Mouse (Mus musculus): ENCODE data around the gene P2rx6. TPM values are rescaled to one million over a fixed set of nuclear protein-coding genes. Genes with fewer than 3 reads are reported as not detected.
A peak's percentile ranks its signal among the peaks of the same experiment; 100 is the strongest.

P2rx6 gene
- polyA plus RNA-seq, 1 experiment from 2014 or later: 2.1 TPM

DNA sequence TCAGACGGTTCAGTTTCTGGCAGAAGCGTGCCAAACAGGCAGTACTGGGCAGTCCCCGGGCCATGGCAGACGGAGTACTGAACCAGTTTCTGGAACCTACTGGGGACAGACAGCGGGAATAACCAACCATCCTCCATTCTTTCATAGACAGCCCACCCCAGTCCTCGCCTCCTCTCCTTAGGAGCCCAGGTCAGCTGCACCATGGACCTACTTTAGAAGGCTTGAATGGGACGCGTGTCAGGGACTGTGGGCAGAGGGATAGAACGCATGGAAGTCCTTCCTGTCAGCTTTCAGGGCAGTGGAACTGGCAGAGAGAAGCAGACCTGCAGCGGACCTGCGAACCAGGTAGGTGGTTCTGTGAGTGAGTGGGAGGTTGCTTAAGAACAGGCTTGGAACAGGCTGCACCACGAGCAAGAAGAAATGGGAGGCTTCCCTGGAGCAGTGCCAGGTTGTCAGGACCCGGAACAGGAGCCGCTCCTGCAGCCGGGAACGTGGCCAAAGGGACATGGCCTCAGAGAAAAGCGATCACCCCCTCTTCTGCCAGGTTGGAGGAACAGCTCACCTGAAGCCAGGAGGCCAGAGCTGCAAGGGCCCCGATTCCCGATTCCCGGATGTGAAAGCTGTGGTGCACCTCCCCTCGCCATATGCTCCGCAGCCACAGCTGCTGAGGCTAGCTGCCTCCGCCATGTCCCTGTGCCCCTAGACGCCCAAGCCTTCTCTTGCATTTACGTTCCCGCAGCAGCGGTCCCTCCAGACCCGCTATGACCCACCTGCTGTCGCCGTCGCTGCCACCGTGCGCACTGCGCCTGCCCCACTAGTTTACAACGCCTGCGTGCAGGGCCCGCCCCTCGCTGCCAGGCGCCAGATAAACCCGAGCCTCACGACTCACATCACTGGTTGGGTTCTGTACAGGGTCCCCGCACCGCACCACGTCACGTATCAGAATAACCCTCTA is 14.5 kb downstream of the P2rx6 start:
- 13% methylated on average over 45 of the region's 45 CpGs for WGBS
- peak overlapping the region; percentile 51 for H3K27ac ChIP-seq (ENCODE audit: low read length)
- peak; percentile 79 for ATAC-seq (ENCODE audit: insufficient read depth, low FRiP score)
- H3K36me3 ChIP-seq (ENCODE audit: control insufficient read depth, insufficient read depth, low read length): no peaks in the 10 kb centered on the region
- H3K4me2 ChIP-seq (ENCODE audit: low read depth, low read length): peak overlapping the region; percentile 88
- H3K27me3 ChIP-seq (ENCODE audit: control insufficient read depth, insufficient read depth, low read length): no peaks in the 10 kb centered on the region
- H3K4me3 ChIP-seq (replicated peaks; ENCODE audit: low read length): peak overlapping the region; percentile 66
- H3K4me1 ChIP-seq (ENCODE audit: control insufficient read depth, insufficient read depth, low read length): peaks cover 11% of the 10 kb centered on the region
- peak overlapping the region; percentile 79 for H3K9ac ChIP-seq (ENCODE audit: low read length)
- H3K9me3 ChIP-seq (replicated peaks; ENCODE audit: control insufficient read depth, low read length): no peaks in the 10 kb centered on the region

DNA sequence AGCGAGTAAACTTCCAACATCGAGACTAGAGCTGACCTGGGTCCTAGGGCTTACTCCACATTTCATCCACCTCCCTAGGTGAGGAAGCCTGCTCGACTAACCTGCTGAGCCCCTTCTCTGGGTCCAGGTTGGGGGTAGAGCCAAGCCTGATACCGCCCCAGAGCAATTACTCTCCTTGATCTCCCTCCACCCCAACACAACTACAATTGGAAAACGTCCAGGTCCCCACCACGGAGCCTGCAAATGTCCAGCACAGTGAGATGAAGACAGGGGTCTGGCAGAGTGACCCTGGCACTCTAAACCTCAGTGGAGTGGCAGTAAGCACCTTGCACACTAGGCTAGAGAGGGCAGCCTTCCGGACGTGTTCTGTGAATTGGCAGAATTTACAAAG is 15.1 kb downstream of the P2rx6 start:
- Histone ChIP-seq H3K36me3 (ENCODE audit: control insufficient read depth, insufficient read depth, low read length) (no peaks in the 10 kb centered on the region), H3K4me2 (ENCODE audit: low read depth, low read length) (peak overlapping the region; percentile 88), H3K4me3 (replicated peaks; ENCODE audit: low read length) (peak overlapping the region; percentile 66), H3K27ac (ENCODE audit: low read length) (0 out of 2 replicates have a peak overlapping the region, but pooled peaks have one; percentile 51), H3K27me3 (ENCODE audit: control insufficient read depth, insufficient read depth, low read length) (no peaks in the 10 kb centered on the region), H3K4me1 (ENCODE audit: control insufficient read depth, insufficient read depth, low read length) (peaks cover 11% of the 10 kb centered on the region), H3K9me3 (replicated peaks; ENCODE audit: control insufficient read depth, low read length) (no peaks in the 10 kb centered on the region), H3K9ac (ENCODE audit: low read length) (peak overlapping the region; percentile 79)
- no peak for ATAC-seq (ENCODE audit: insufficient read depth, low FRiP score)
- 21% methylated on average over 8 of the region's 8 CpGs for WGBS

DNA sequence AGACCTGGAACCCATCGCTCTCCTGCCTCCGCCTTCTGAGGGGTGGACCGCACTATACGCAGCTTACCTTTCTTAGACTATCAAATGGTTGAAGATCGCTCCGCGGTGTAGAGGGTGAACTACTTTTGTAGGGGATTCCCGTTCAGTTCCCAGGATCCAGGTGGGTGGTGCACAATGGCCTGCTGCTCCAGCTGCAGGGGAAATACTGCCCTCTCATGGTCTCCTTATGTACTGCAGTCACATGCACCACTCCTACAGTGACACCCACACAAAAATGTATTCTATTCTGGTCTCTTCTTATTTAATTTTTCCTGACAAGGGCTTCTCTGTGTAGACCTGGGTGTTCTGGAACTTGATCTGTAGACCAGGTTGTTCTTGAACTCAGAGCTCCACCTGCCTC is 21.4 kb downstream of the P2rx6 start, which contains the start of gene Slc7a4:
TSS of gene Slc7a4 (minus strand) at position 151 of the 400 bp plus-strand sequence.
- H3K27me3 ChIP-seq (ENCODE audit: control insufficient read depth, insufficient read depth, low read length): no peaks in the 10 kb centered on the region
- WGBS: 26% methylated on average over 8 of the region's 8 CpGs
- no peaks in the 10 kb centered on the region for H3K4me1 ChIP-seq (ENCODE audit: control insufficient read depth, insufficient read depth, low read length)
- ATAC-seq (ENCODE audit: insufficient read depth, low FRiP score): no peak
- no peaks in the 10 kb centered on the region for H3K9me3 ChIP-seq (replicated peaks; ENCODE audit: control insufficient read depth, low read length)
- H3K4me3 ChIP-seq (replicated peaks; ENCODE audit: low read length): no peak within 1 kb of the TSS
- H3K4me2 ChIP-seq (ENCODE audit: low read depth, low read length): no peak within 1 kb of the TSS
- no peak within 1 kb of the TSS for H3K9ac ChIP-seq (ENCODE audit: low read length)
- no peak within 1 kb of the TSS for H3K27ac ChIP-seq (ENCODE audit: low read length)
- H3K36me3 ChIP-seq (ENCODE audit: control insufficient read depth, insufficient read depth, low read length): no peaks in the 10 kb centered on the region

DNA sequence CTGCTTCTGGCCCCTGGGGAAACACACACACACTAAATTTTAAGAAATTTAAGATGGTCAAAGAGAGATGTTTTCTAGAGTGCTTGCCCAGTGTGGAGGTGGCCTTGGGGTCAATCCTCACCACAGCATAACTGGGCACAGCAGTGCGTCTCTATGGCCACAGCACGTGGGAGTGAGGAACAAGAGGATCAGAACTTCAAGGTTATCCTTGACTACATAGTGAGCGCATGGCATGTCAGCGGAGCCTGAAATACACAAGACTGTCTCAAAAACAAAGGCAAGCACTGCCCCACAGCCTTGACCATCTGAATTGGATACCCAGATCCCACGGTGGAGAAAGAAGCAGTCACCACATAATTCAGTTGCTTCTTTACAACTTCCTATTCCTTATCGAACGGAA is 22.9 kb downstream of the P2rx6 start:
- no peak overlapping the region for H3K9ac ChIP-seq (ENCODE audit: low read length)
- no peaks in the 10 kb centered on the region for H3K27me3 ChIP-seq (ENCODE audit: control insufficient read depth, insufficient read depth, low read length)
- ATAC-seq (ENCODE audit: insufficient read depth, low FRiP score): no peak
- no peaks in the 10 kb centered on the region for H3K36me3 ChIP-seq (ENCODE audit: control insufficient read depth, insufficient read depth, low read length)
- WGBS: 87% methylated on average over 7 of the region's 7 CpGs
- no peak overlapping the region for H3K4me2 ChIP-seq (ENCODE audit: low read depth, low read length)
- H3K4me1 ChIP-seq (ENCODE audit: control insufficient read depth, insufficient read depth, low read length): no peaks in the 10 kb centered on the region
- no peaks in the 10 kb centered on the region for H3K9me3 ChIP-seq (replicated peaks; ENCODE audit: control insufficient read depth, low read length)
- H3K27ac ChIP-seq (ENCODE audit: low read length): no peak overlapping the region
- no peak overlapping the region for H3K4me3 ChIP-seq (replicated peaks; ENCODE audit: low read length)

DNA sequence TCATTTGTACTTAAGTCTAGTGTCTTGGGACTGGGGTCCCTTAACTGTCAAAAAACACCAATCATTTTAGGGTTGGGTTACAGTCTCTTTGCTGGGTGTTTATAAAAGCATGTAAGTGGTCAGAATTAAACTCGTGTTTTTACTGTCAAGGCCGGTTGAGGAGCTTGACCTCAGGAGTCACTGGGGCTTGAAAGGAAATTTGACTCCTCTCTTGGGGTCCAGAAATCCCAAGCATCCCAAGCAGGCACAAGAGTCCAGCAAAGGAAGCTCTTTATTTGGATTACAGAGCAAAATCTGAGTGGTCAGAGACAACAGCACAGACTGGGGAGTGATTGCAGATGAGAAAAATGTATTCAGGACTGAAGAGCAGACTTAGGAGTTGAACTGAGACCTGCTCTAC is 29.0 kb downstream of the P2rx6 start:
- H3K4me2 ChIP-seq (ENCODE audit: low read depth, low read length): no peak overlapping the region
- no peak overlapping the region for H3K9ac ChIP-seq (ENCODE audit: low read length)
- H3K4me1 ChIP-seq (ENCODE audit: control insufficient read depth, insufficient read depth, low read length): no peaks in the 10 kb centered on the region
- no peak for ATAC-seq (ENCODE audit: insufficient read depth, low FRiP score)
- no peaks in the 10 kb centered on the region for H3K27me3 ChIP-seq (ENCODE audit: control insufficient read depth, insufficient read depth, low read length)
- 23% methylated on average over 2 of the region's 2 CpGs for WGBS
- H3K9me3 ChIP-seq (replicated peaks; ENCODE audit: control insufficient read depth, low read length): no peaks in the 10 kb centered on the region
- H3K36me3 ChIP-seq (ENCODE audit: control insufficient read depth, insufficient read depth, low read length): no peaks in the 10 kb centered on the region
- no peak overlapping the region for H3K4me3 ChIP-seq (replicated peaks; ENCODE audit: low read length)
- no peak overlapping the region for H3K27ac ChIP-seq (ENCODE audit: low read length)

DNA sequence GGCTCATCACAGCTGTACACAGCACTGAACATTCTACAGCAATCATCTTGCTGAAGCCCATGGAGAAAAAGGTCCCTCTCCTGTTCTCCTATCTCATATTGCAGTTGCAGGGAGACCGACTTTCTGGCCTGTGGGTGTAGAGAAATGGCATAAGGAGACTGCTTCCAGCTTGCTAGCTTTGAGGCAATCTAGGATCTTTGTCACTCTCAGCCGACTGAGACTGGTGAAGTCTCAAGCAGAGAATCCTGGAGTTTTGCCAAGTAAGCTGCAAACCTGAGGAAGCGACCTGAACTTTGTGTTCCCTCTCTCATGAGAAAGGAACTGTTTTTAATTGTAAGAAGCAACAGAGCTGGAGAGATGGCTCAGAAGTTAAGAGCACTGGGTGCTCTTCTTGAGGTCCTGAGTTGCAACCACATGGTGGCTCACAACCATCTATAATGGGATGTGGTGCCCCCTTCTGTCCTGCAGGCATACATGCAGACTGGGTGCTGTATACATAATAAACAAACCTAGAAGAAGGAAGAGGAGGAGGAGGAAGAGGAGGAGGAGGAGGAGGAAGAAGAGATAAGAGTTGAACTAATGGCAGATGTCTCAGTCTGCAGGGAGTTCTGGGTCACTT is 39.4 kb downstream of the P2rx6 start:
- WGBS: 54% methylated on average over 3 of the region's 3 CpGs
- ATAC-seq (ENCODE audit: insufficient read depth, low FRiP score): no peak

DNA sequence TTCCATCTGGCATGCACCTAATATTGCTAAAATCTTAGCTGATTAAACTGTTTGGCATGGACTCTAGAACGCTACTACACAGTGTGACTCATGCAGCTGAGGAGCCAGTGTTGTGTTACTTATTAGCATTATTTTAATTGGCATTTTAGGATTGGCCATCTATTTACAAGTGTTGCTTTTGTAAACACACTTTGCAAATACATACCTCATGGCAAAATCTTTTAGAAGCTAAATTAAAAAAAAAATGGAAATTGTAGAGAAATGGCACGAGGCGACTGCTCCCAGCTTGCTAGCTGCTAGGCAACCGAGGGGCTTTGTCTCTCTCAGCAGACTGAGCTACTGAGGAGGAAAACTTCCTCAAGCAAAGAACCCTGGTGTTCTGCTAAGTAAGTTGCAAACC is 43.3 kb downstream of the P2rx6 start:
- H3K36me3 ChIP-seq (ENCODE audit: control insufficient read depth, insufficient read depth, low read length): no peaks in the 10 kb centered on the region
- no peak for ATAC-seq (ENCODE audit: insufficient read depth, low FRiP score)
- no peak overlapping the region for H3K27ac ChIP-seq (ENCODE audit: low read length)
- no peak overlapping the region for H3K9ac ChIP-seq (ENCODE audit: low read length)
- no peak overlapping the region for H3K4me3 ChIP-seq (replicated peaks; ENCODE audit: low read length)
- 0 out of 2 replicates have a peak, but pooled peaks cover 3% of the 10 kb centered on the region for H3K9me3 ChIP-seq (replicated peaks; ENCODE audit: control insufficient read depth, low read length)
- H3K4me1 ChIP-seq (ENCODE audit: control insufficient read depth, insufficient read depth, low read length): no peaks in the 10 kb centered on the region
- H3K4me2 ChIP-seq (ENCODE audit: low read depth, low read length): no peak overlapping the region
- WGBS: 63% methylated on average over 4 of the region's 4 CpGs
- H3K27me3 ChIP-seq (ENCODE audit: control insufficient read depth, insufficient read depth, low read length): no peaks in the 10 kb centered on the region

More for the DNA sequence above, 39.4 kb downstream of the P2rx6 start:
- H3K4me1 ChIP-seq (ENCODE audit: control insufficient read depth, insufficient read depth, low read length): no peaks in the 10 kb centered on the region
- H3K27ac ChIP-seq (ENCODE audit: low read length): no peak overlapping the region
- H3K36me3 ChIP-seq (ENCODE audit: control insufficient read depth, insufficient read depth, low read length): no peaks in the 10 kb centered on the region
- H3K9ac ChIP-seq (ENCODE audit: low read length): no peak overlapping the region
- no peaks in the 10 kb centered on the region for H3K9me3 ChIP-seq (replicated peaks; ENCODE audit: control insufficient read depth, low read length)
- H3K4me3 ChIP-seq (replicated peaks; ENCODE audit: low read length): no peak overlapping the region
- H3K4me2 ChIP-seq (ENCODE audit: low read depth, low read length): no peak overlapping the region
- no peaks in the 10 kb centered on the region for H3K27me3 ChIP-seq (ENCODE audit: control insufficient read depth, insufficient read depth, low read length)

DNA sequence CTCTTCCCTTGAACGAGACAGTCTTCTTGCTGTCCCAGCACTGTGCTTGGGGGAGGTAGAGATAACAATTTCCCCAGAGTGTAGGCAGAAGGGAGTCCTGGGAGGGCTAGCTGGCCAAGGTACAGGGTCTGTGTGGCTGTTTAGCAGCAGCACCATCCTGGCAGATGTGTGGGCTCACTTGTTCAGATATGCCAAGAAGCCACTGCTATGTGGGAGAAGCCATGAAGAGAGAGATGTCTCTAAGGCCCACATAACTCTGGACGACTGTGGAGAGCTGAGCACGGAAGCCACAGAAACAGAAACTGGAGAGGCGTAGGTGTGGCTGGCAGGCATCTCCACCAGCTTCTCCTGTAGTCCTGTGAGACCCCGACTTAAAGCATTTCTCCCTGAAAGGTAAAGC is 44.0 kb downstream of the P2rx6 start:
- H3K4me3 ChIP-seq (replicated peaks; ENCODE audit: low read length): no peak overlapping the region
- no peaks in the 10 kb centered on the region for H3K4me1 ChIP-seq (ENCODE audit: control insufficient read depth, insufficient read depth, low read length)
- WGBS: 81% methylated on average over 5 of the region's 5 CpGs
- no peak overlapping the region for H3K9ac ChIP-seq (ENCODE audit: low read length)
- no peaks in the 10 kb centered on the region for H3K27me3 ChIP-seq (ENCODE audit: control insufficient read depth, insufficient read depth, low read length)
- 0 out of 2 replicates have a peak, but pooled peaks cover 3% of the 10 kb centered on the region for H3K9me3 ChIP-seq (replicated peaks; ENCODE audit: control insufficient read depth, low read length)
- ATAC-seq (ENCODE audit: insufficient read depth, low FRiP score): no peak
- no peak overlapping the region for H3K27ac ChIP-seq (ENCODE audit: low read length)
- no peak overlapping the region for H3K4me2 ChIP-seq (ENCODE audit: low read depth, low read length)
- H3K36me3 ChIP-seq (ENCODE audit: control insufficient read depth, insufficient read depth, low read length): no peaks in the 10 kb centered on the region

DNA sequence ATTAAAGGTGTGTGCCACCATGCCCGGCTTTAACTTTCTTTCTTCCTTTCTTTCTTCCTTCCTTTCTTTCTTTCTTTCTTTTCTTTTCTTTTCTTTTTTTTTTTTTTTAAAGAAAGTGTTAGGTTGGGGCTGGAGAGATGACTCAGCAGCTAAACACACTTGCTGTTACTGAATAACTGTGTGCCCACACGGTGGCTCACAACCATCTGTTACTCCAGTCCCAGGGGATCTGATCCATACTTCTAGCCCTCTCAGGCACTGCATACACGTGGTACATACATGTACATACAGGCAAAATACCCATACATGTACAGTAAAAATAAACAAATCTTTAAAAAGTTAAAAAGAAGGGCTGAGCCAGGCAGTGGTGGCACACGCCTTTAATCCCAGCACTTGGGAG is 49.7 kb downstream of the P2rx6 start:
- no peak overlapping the region for H3K27ac ChIP-seq (ENCODE audit: low read length)
- H3K36me3 ChIP-seq (ENCODE audit: control insufficient read depth, insufficient read depth, low read length): no peaks in the 10 kb centered on the region
- H3K9ac ChIP-seq (ENCODE audit: low read length): no peak overlapping the region
- H3K4me2 ChIP-seq (ENCODE audit: low read depth, low read length): no peak overlapping the region
- WGBS: 68% methylated on average over 4 of the region's 4 CpGs
- H3K4me1 ChIP-seq (ENCODE audit: control insufficient read depth, insufficient read depth, low read length): no peaks in the 10 kb centered on the region
- ATAC-seq (ENCODE audit: insufficient read depth, low FRiP score): no peak
- H3K4me3 ChIP-seq (replicated peaks; ENCODE audit: low read length): no peak overlapping the region
- H3K9me3 ChIP-seq (replicated peaks; ENCODE audit: control insufficient read depth, low read length): 0 out of 2 replicates have a peak, but pooled peaks cover 3% of the 10 kb centered on the region
- no peaks in the 10 kb centered on the region for H3K27me3 ChIP-seq (ENCODE audit: control insufficient read depth, insufficient read depth, low read length)

All from stomach, embryonic 16.5 days (tissue).